Mouse (Mus musculus) neural tube, embryonic 11.5 days (tissue): ENCODE data around the gene Notch1. TPM values are rescaled to one million over a fixed set of nuclear protein-coding genes. Genes with fewer than 3 reads are reported as not detected.

Experiments
- ATAC-seq: fragments of 200-750 bp; cut with Nextera tagmentation; 2 replicates; pipeline ENCODE4 v1.8.0; 2017; ENCODE audit warnings: moderate number of reproducible peaks, mild to moderate bottlenecking, moderate TSS enrichment, moderate library complexity; ENCODE audit not compliant: insufficient read depth, low FRiP score, low TSS enrichment
- DNase-seq: peaks from one replicate; pipeline ENCODE4 v3.0.0-alpha.2; 2015; ENCODE audit warnings: low spot score
- H3K27ac ChIP-seq: fragments of 300-500 bp; sonication (generic); 2 replicates; pipeline ENCODE4 v1.5.1; 2014; ENCODE audit warnings: low read depth, mild to moderate bottlenecking, low read length
- H3K27me3 ChIP-seq: fragments of 300-500 bp; sonication (generic); 2 replicates; pipeline ENCODE4 v1.6.1; 2014; ENCODE audit warnings: mild to moderate bottlenecking, low read length, mixed read lengths; ENCODE audit not compliant: control insufficient read depth, insufficient read depth
- H3K36me3 ChIP-seq: fragments of 300-500 bp; sonication (generic); 2 replicates; pipeline ENCODE4 v1.6.1; 2014; ENCODE audit warnings: mild to moderate bottlenecking, low read length, moderate library complexity, mixed read lengths; ENCODE audit not compliant: control insufficient read depth, insufficient read depth
- H3K4me1 ChIP-seq: fragments of 300-500 bp; sonication (generic); 2 replicates; pipeline ENCODE4 v1.6.1; 2014; ENCODE audit warnings: low read length, mixed read lengths; ENCODE audit not compliant: control insufficient read depth, insufficient read depth
- H3K4me2 ChIP-seq: fragments of 300-500 bp; sonication (generic); 2 replicates; pipeline ENCODE4 v1.6.1; 2014; ENCODE audit warnings: low read depth, mild to moderate bottlenecking, moderate library complexity
- H3K4me3 ChIP-seq: fragments of 300-500 bp; sonication (generic); 2 replicates; pipeline ENCODE4 v1.5.1; 2014; ENCODE audit warnings: low read depth, low read length
- H3K9ac ChIP-seq: fragments of 300-500 bp; sonication (generic); 2 replicates; pipeline ENCODE4 v1.6.1; 2014; ENCODE audit warnings: mild to moderate bottlenecking, low read length
- H3K9me3 ChIP-seq: fragments of 300-500 bp; sonication (generic); 2 replicates; pipeline ENCODE4 v1.6.1; 2016; ENCODE audit warnings: low read length; ENCODE audit not compliant: control insufficient read depth
- WGBS: fragments of 180-500 bp; shearing (Covaris S2); extraction: QIAGEN DNeasy Blood & Tissue Kit; methylation state at CpG from one replicate; pipeline ENCODE4 v1.1.7; 2014; 5-methylcytosine and 5-hydroxymethylcytosine counted together
- polyA plus RNA-seq: library from polyadenylated mRNA; unstranded; fragments of >200 nt; fragmentation: Nextera tagmentation; extraction: Ambion mirVana; gene quantifications from 2 replicates; pipeline ENCODE4 v1.2.1, GENCODE M21; 2014

Gene Notch1
- polyA plus RNA-seq, 1 experiment from 2014 or later: 60.4 TPM

DNA sequence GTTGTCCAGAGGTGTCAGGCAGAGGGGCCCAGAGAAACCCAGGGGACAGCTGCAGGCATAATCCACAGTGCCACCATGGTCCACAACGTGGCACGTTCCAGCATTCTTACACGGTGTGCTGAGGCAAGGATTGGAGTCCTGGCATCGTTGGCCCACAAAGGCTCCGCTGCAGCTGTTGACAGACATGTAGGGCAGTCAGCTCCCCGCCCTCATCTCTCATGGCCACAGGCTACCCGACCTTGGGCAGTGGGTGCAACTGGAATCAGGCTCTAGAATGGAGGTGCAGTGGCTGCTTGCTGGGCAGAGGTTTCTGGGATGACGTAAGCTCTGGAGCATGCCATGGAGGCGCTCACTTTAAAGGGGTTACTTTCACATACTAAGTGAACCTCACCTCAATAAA, 31.2 kb downstream of the Notch1 start:
- Histone ChIP-seq H3K9ac (peak overlapping the region; percentile 33; the same call in 1 of the 2 replicates), H3K4me2 (peak overlapping the region; percentile 30; the same call in 1 of the 2 replicates), H3K4me3 (no peak overlapping the region), H3K4me1 (peaks cover 73% of the 10 kb centered on the region), H3K9me3 (no peaks in the 10 kb centered on the region), H3K27ac (peak overlapping the region; percentile 95), H3K27me3 (no peaks in the 10 kb centered on the region), H3K36me3 (peaks cover 15% of the 10 kb centered on the region)
- ATAC-seq: peak; percentile 0; the same call in 1 of the 2 replicates
- no peak for DNase-seq
- 69% methylated on average over 9 of the region's 9 CpGs for WGBS

DNA sequence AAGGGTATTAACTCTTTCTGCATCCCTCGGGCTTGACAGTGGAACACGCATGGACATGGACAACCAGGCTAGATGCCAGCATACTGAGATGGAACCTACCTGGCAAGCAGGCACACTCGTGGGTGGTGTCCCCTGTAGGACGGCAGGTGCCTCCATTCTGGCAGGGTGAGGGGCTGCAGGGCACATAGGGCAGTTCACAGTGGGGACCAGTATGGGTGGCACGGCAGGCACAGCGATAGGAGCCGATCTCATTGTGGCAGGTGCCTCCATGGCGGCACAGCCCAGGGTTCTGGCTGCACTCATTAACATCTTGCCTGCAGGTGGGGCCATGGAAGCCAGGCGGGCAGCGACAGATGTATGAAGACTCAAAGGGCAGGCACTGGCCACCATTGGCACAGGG, 32.3 kb downstream of the Notch1 start:
- WGBS: 87% methylated on average over 10 of the region's 10 CpGs
- no peak overlapping the region for H3K4me2 ChIP-seq
- ATAC-seq (no peak), DNase-seq (no peak)
- no peak overlapping the region for H3K4me3 ChIP-seq
- H3K4me1 ChIP-seq: peaks cover 68% of the 10 kb centered on the region
- 0 out of 2 replicates have a peak overlapping the region, but pooled peaks have one; percentile 34 for H3K27ac ChIP-seq
- H3K27me3 ChIP-seq: no peaks in the 10 kb centered on the region
- peaks cover 21% of the 10 kb centered on the region for H3K36me3 ChIP-seq
- no peaks in the 10 kb centered on the region for H3K9me3 ChIP-seq
- no peak overlapping the region for H3K9ac ChIP-seq

DNA sequence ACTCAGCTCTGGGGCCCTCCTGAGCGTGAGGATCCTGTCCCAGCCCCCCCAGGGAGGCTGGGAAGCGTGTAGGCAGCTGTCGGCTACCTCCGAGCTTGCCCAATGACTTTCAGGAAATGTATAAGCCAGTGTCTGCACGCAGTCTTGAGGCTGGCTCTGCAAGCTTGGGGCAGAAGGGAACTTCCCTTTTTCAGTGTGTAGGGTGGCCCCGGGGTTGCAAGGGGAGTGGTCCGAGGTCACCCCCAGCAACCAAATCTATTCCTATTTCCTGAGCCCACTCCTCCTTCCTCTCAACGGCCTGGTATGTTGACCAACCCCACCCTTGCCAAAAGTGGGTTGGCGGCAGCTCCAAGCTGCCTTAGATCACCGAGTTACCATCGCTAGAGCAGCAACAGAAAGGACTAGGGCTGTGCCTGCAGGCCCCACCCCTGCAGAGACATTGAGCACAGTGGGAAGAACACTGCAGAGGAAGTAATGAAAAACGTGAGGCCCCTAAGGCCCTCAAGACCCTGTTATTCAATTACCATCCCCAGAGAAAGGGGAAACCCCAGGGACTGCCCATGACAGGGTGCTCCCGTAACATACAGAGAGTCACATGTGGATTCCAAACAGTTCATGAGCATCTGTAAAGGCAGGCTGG, 33.1 kb downstream of the Notch1 start:
- Histone ChIP-seq H3K9ac (no peak overlapping the region), H3K9me3 (no peaks in the 10 kb centered on the region), H3K36me3 (peaks cover 24% of the 10 kb centered on the region), H3K27me3 (no peaks in the 10 kb centered on the region), H3K4me2 (no peak overlapping the region), H3K4me3 (no peak overlapping the region), H3K4me1 (peaks cover 65% of the 10 kb centered on the region), H3K27ac (peak overlapping the region; percentile 54; the same call in 1 of the 2 replicates)
- DNase-seq: no peak
- 65% methylated on average over 13 of the region's 13 CpGs for WGBS
- ATAC-seq: no peak

DNA sequence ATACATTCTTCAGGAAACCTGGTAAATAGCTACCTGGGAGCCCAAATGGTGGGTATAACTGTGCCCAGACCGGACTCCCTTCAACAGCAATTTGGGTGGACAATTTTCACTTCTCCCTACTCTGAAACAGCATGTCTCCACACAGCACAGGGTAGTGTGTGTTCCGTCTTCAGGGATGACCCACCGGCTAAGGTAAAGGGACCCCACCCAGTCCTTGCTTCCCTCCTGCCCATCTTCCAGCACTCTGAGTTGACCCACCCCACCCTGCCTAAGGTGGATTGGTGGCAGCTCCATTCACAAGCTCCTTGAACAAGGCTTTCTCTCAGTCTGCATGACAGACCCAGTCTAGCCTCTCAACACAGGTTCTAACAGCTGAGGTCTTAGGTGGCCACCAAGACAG, 33.6 kb downstream of the Notch1 start:
- Histone ChIP-seq H3K27ac (peak overlapping the region; percentile 54; the same call in 1 of the 2 replicates), H3K4me3 (no peak overlapping the region), H3K4me2 (no peak overlapping the region), H3K9me3 (no peaks in the 10 kb centered on the region), H3K27me3 (no peaks in the 10 kb centered on the region), H3K9ac (no peak overlapping the region), H3K4me1 (peaks cover 63% of the 10 kb centered on the region), H3K36me3 (peaks cover 27% of the 10 kb centered on the region)
- ATAC-seq (no peak), DNase-seq (no peak)
- 93% methylated on average over 3 of the region's 3 CpGs for WGBS

DNA sequence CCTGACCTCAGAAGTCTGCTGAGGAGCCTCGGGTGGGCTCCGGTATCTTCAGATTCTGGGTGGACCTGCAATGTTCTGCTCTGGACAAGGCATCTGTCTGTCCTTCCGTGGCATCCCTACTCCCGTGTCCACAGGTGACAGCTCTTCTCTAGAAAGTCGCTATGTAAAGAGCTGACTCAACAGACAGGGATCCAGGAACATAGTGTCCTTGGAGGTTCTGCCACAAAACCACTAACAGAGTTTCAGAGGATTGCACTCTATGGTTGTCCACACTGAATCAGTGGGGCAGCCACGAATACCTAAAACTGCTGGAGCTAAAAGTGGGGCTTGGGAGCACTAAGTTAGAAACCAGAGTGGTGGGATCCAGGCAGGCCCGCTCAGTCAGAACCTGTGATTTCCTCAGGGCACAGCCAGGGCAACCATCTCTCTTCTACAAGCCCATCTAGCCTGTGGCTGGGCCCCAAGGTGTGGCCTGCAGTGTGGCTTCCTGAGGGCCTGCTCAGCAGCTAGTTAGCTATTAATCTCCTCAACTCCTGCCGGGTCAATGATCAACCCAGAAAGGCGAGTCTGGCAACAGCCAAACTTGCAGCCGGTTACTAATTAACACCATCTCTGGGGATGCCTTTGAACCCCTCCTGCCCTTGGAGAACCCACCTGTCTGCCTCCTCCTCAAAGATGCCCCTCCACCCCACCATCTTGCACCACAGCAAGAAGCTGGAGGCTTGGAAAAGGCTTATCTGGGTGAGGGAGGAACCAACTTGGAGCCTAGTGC, 34.6 kb downstream of the Notch1 start:
- DNase-seq (no peak), ATAC-seq (no peak)
- H3K9me3 ChIP-seq: no peaks in the 10 kb centered on the region
- H3K4me1 ChIP-seq: peaks cover 58% of the 10 kb centered on the region
- no peak overlapping the region for H3K9ac ChIP-seq
- no peak overlapping the region for H3K27ac ChIP-seq
- peaks cover 30% of the 10 kb centered on the region for H3K36me3 ChIP-seq
- no peak overlapping the region for H3K4me2 ChIP-seq
- WGBS: 75% methylated on average over 10 of the region's 10 CpGs
- no peaks in the 10 kb centered on the region for H3K27me3 ChIP-seq
- no peak overlapping the region for H3K4me3 ChIP-seq

DNA sequence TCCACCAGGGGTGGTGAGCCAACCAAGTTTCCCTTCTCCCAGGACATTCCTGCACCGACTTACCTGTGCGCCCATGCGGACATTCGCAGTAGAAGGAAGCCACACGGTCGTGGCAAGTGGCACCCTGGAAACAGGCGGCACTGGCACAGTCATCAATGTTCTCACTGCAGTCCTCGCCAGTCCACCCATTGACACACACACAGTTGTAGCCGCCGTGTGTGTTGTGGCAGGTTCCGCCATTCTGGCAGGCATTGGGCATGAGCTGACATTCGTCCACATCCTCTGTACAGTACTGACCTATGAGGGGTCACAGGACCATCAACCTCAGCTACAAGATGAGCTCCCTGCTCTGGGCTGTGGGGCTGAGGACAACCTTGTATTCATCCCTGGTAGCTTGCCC, 35.6 kb downstream of the Notch1 start:
- H3K4me1 ChIP-seq: peaks cover 54% of the 10 kb centered on the region
- H3K4me3 ChIP-seq: no peak overlapping the region
- H3K27ac ChIP-seq: no peak overlapping the region
- ATAC-seq (no peak), DNase-seq (no peak)
- H3K4me2 ChIP-seq: no peak overlapping the region
- H3K9ac ChIP-seq: no peak overlapping the region
- H3K27me3 ChIP-seq: no peaks in the 10 kb centered on the region
- peaks cover 36% of the 10 kb centered on the region for H3K36me3 ChIP-seq
- no peaks in the 10 kb centered on the region for H3K9me3 ChIP-seq
- 92% methylated on average over 12 of the region's 12 CpGs for WGBS

DNA sequence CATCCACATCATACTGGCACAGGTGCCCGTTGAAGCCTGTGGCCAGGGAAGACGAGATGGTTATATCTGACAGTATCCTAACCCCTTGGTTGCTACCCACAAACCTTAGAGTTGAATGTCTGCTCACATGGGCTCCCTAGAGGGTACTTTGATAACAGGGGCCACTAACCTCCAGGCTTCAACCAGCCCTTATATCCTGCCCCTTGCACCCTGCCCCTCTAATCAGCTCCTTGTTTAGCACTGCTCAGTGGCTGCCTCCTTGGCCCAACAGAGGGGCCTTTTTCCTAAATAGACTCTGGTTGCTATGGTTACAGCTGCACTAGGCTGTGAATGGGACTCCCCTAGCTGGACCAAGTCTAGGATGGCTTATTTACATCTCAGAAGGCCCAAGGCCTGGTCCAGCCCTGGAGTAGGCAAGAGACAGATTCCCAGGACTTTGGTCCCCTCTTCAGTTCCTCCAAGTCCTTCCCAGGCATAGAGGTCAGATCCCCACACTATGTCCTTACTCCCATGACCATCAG, 37.7 kb downstream of the Notch1 start:
- Histone ChIP-seq H3K36me3 (peaks cover 44% of the 10 kb centered on the region), H3K9ac (no peak overlapping the region), H3K4me2 (no peak overlapping the region), H3K9me3 (no peaks in the 10 kb centered on the region), H3K4me3 (no peak overlapping the region), H3K27me3 (no peaks in the 10 kb centered on the region), H3K4me1 (peaks cover 41% of the 10 kb centered on the region), H3K27ac (peak overlapping the region; percentile 60; the same call in 1 of the 2 replicates)
- peak; percentile 65 for DNase-seq
- peak; percentile 56 for ATAC-seq
- 88% methylated on average over 2 of the region's 2 CpGs for WGBS

DNA sequence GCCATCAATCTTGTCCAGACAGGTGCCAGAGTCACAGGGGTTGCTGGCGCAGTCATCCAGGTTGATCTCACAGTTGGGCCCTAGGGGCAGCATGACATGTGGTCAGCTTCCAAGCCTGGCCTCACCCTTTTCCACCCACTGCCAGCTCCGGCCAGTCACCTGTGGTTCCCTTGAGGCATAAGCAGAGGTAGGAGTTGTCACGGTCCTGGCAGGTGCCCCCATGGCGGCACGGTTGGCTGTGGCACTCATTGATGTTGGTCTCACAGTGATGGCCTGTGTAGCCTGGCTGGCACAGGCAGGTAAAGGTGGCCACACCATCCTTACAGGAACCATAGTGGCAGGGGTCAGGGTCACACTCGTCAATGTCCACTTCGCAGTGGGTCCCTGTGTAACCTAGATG, 38.6 kb downstream of the Notch1 start:
- Histone ChIP-seq H3K9ac (no peak overlapping the region), H3K4me3 (no peak overlapping the region), H3K4me1 (peaks cover 35% of the 10 kb centered on the region), H3K36me3 (peaks cover 48% of the 10 kb centered on the region), H3K27ac (0 out of 2 replicates have a peak overlapping the region, but pooled peaks have one; percentile 60), H3K4me2 (no peak overlapping the region), H3K9me3 (no peaks in the 10 kb centered on the region), H3K27me3 (no peaks in the 10 kb centered on the region)
- DNase-seq (no peak), ATAC-seq (no peak)
- WGBS: 94% methylated on average over 7 of the region's 7 CpGs
